In the genomic region with DNA sequence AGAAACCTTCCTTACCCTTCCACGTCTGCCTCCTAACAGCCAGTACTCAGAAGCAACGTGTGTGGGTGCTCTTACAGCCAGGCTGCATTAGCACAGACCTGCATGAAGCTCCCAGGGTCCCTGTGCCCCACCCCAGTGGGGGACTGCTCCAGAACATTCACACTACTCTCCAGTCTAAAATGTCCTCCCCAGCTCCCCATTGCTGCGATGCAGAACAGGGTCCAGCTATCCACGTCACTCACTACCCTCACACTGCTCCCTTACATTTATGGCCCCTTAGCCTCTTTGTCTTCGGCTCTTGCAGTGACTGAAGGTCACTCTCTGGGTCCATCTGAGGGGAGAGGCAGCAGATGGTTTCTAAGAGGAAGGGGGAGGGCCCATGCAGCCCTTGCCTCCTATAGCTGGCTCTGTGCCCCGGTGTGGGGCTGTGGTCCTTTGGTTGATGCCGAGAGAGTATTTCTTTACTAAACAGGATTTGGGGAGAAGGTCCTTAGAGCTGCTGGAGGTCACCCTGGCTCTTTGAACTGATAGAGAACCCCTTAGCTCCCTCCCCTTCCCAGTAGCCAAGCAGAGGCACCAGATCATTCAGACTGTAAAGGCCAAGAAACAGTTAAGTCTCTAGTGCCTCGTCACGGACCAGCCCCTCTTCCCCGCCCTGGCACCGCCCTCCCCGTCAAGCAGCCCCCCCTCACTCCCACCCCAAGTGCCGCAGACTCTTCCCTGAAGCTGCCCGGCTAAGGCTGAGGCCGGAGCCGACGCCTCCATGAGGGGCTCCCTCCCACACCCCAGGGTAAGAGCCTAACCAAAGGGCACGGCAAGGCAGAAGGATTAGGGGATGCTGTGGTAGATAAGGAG, we compare ENCODE assay signal across 9 mouse cellular contexts. TPM values are rescaled to one million over a fixed set of nuclear protein-coding genes. Genes with fewer than 3 reads are reported as not detected.
DNase-seq lines count a peak whose midpoint lies in the region; ATAC-seq lines count a peak whose summit lies in the region.
"Had no signal": no experiment of that assay in that cellular context is flagged by ENCODE, and none has a peak within 500 bp of the region (broad histone marks: within the 10 kb centered on the region; RNA-seq: fewer than 3 reads in every experiment).

No protein-coding gene starts in this region.

- H3K4me2 ChIP-seq in hindbrain, embryonic 13.5 days, result peak overlapping the region; percentile 91
- H3K4me2 ChIP-seq in limb, embryonic 12.5 days, result peak overlapping the region; percentile 70
- H3K4me2 ChIP-seq in neural tube, embryonic 12.5 days (replicated peaks), result peak overlapping the region; percentile 88

- peak overlapping the region; percentile 80 for H3K9ac ChIP-seq in hindbrain, embryonic 13.5 days
- peak overlapping the region; percentile 51 for H3K9ac ChIP-seq in limb, embryonic 12.5 days (replicated peaks)
- peak overlapping the region; percentile 63 for H3K9ac ChIP-seq in neural tube, embryonic 12.5 days

- peaks cover 10% of the 10 kb centered on the region for H3K36me3 ChIP-seq in megakaryocyte, embryonic 14.5 days (replicated peaks; ENCODE audit: low read length)
- peaks cover 15% of the 10 kb centered on the region for H3K36me3 ChIP-seq in hindbrain, embryonic 13.5 days
- peaks cover 9% of the 10 kb centered on the region for H3K36me3 ChIP-seq in limb, embryonic 12.5 days
- peaks cover 14% of the 10 kb centered on the region for H3K36me3 ChIP-seq in neural tube, embryonic 12.5 days

- H3K4me1 ChIP-seq in megakaryocyte, embryonic 14.5 days, result peaks cover 69% of the 10 kb centered on the region
- peaks cover 58% of the 10 kb centered on the region for H3K4me1 ChIP-seq in hindbrain, embryonic 13.5 days (replicated peaks)
- H3K4me1 ChIP-seq in limb, embryonic 12.5 days (replicated peaks), result peaks cover 55% of the 10 kb centered on the region
- peaks cover 53% of the 10 kb centered on the region for H3K4me1 ChIP-seq in neural tube, embryonic 12.5 days

- peaks cover 90% of the 10 kb centered on the region for H3K27me3 ChIP-seq in megakaryocyte, embryonic 14.5 days (replicated peaks)
- peaks cover 6% of the 10 kb centered on the region; the same call in 1 of the 2 replicates for H3K27me3 ChIP-seq in hindbrain, embryonic 13.5 days
- peaks cover 81% of the 10 kb centered on the region for H3K27me3 ChIP-seq in limb, embryonic 12.5 days
- H3K27me3 ChIP-seq in neural tube, embryonic 12.5 days (replicated peaks), result no peaks in the 10 kb centered on the region; the same call in 1 of the 2 replicates

- under 1% methylated on average over 18 of the region's 18 CpGs for WGBS in hindbrain, embryonic 13.5 days
- 2% methylated on average over 18 of the region's 18 CpGs for WGBS in limb, embryonic 12.5 days
- 1% methylated on average over 18 of the region's 18 CpGs for WGBS in neural tube, embryonic 12.5 days

- no peak for ATAC-seq in megakaryocyte, adult 5-6 weeks (ENCODE audit: poor library complexity, severe bottlenecking)
- ATAC-seq in hindbrain, embryonic 13.5 days (ENCODE audit: low FRiP score), result peak; percentile 83
- ATAC-seq in limb, embryonic 12.5 days (ENCODE audit: insufficient number of reproducible peaks, insufficient read depth, low FRiP score, low TSS enrichment, low read depth), result peak; percentile 65
- peak; percentile 74 for ATAC-seq in neural tube, embryonic 12.5 days (ENCODE audit: low FRiP score, low read depth)
- no peak for ATAC-seq in activated CD4-positive, CD25-positive, alpha-beta regulatory T cell, adult 4 months

- DNase-seq in cerebellum, adult 8-10 months, result peak; percentile 75
- DNase-seq in frontal cortex, postnatal 10 days (ENCODE audit: low spot score in 2 of 2), result peak; percentile 73 to 75

- no peaks in the 10 kb centered on the region; the same call in 1 of the 2 replicates for H3K9me3 ChIP-seq in megakaryocyte, embryonic 14.5 days
- no peaks in the 10 kb centered on the region for H3K9me3 ChIP-seq in hindbrain, embryonic 13.5 days
- no peaks in the 10 kb centered on the region for H3K9me3 ChIP-seq in limb, embryonic 12.5 days
- no peaks in the 10 kb centered on the region for H3K9me3 ChIP-seq in neural tube, embryonic 12.5 days

- H3K4me3 ChIP-seq in megakaryocyte, embryonic 14.5 days (replicated peaks), result peak overlapping the region; percentile 91
- H3K4me3 ChIP-seq in hindbrain, embryonic 13.5 days, result peak overlapping the region; percentile 53
- peak overlapping the region; percentile 45 for H3K4me3 ChIP-seq in limb, embryonic 12.5 days (replicated peaks)
- peak overlapping the region; percentile 54 for H3K4me3 ChIP-seq in neural tube, embryonic 12.5 days

- H3K27ac ChIP-seq in hindbrain, embryonic 13.5 days, result peak overlapping the region; percentile 91
- no peak overlapping the region for H3K27ac ChIP-seq in limb, embryonic 12.5 days
- H3K27ac ChIP-seq in neural tube, embryonic 12.5 days, result peak overlapping the region; percentile 65
- H3K27ac ChIP-seq: macrophage had no signal

RNA-seq across cellular contexts. Expression of a gene that starts 5.6 kb away (rescaled TPM):
- 1.6 and 11.4 TPM in 2 replicates for polyA plus RNA-seq in megakaryocyte, embryonic 14.5 days (2012; ENCODE audit: insufficient read depth, low replicate concordance)
- 0.96 TPM in 1 of 2 replicates, not detected in the other for total RNA-seq in megakaryocyte, adult 5-6 weeks (2015)
- total RNA-seq in megakaryocyte, adult 5-6 weeks (2017), result 0.04 and 0.08 TPM in 2 replicates
- 16.1 and 20.0 TPM in 2 replicates for polyA plus RNA-seq in hindbrain, embryonic 13.5 days (2015; fragmentation: Nextera tagmentation; extraction: Ambion mirVana)
- polyA plus RNA-seq in limb, embryonic 12.5 days (2016; fragmentation: Nextera tagmentation; extraction: Ambion mirVana), result 2.5 and 3.0 TPM in 2 replicates
- 10.3 and 12.6 TPM in 2 replicates for polyA plus RNA-seq in neural tube, embryonic 12.5 days (2016; fragmentation: Nextera tagmentation; extraction: Ambion mirVana)
- polyA plus RNA-seq in activated CD4-positive, CD25-positive, alpha-beta regulatory T cell, adult 4 months (2017; shearing (Covaris generic)), result under 1 TPM; 0.10 to 0.32 TPM

RNA-seq across cellular contexts. Expression of a gene that starts 23.8 kb away (rescaled TPM):
- polyA plus RNA-seq in megakaryocyte, embryonic 14.5 days (2012; ENCODE audit: insufficient read depth, low replicate concordance), result 8.6 TPM in 1 of 2 replicates, not detected in the other
- 8.3 and 10.3 TPM in 2 replicates for total RNA-seq in megakaryocyte, adult 5-6 weeks (2015)
- 4.6 and 7.9 TPM in 2 replicates for total RNA-seq in megakaryocyte, adult 5-6 weeks (2017)
- polyA plus RNA-seq in hindbrain, embryonic 13.5 days (2015; fragmentation: Nextera tagmentation; extraction: Ambion mirVana), result 179 and 194 TPM in 2 replicates
- 132 and 136 TPM in 2 replicates for polyA plus RNA-seq in limb, embryonic 12.5 days (2016; fragmentation: Nextera tagmentation; extraction: Ambion mirVana)
- 177 and 178 TPM in 2 replicates for polyA plus RNA-seq in neural tube, embryonic 12.5 days (2016; fragmentation: Nextera tagmentation; extraction: Ambion mirVana)
- 10 to 100 TPM; 22.9 to 30.2 TPM for polyA plus RNA-seq in activated CD4-positive, CD25-positive, alpha-beta regulatory T cell, adult 4 months (2017; shearing (Covaris generic))

Comparison
In these comparisons a context has a peak if more than half of its experiments do, and no peak if none do; other contexts are left out.
1. ATAC-seq: peak in hindbrain, embryonic 13.5 days (single experiment), limb, embryonic 12.5 days (single experiment) and neural tube, embryonic 12.5 days (single experiment); none in megakaryocyte, adult 5-6 weeks (single experiment) and activated CD4-positive, CD25-positive, alpha-beta regulatory T cell, adult 4 months (single experiment).
2. Peak in every context shown above with its lines, with median percentiles within 50 percentile points of each other: H3K4me3 ChIP-seq, H3K4me2 ChIP-seq and H3K9ac ChIP-seq.